35 mouse cellular contexts compared by ENCODE assay signal in the genomic region with DNA sequence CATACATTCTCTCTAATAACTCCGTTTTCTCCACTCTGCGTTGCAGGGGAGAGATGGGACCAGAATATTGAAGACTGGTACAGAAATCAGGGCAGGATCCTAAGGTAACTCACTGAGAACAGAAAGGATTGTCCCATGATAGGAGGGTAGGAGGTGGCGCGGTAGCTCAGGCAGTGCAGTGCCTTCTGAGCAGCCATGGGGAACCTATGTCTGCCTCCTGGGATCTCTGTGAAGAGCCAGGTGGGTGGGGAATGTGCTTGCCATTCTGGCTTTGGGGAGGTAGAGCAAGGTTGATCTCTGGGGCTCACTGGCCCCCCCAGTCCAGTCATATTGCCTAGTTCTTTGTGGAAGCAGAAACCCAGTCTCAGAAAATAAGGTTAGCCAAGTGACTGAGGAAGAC. TPM values are rescaled to one million over a fixed set of nuclear protein-coding genes. Genes with fewer than 3 reads are reported as not detected.
"Had no signal": no experiment of that assay in that cellular context is flagged by ENCODE, and none has a peak within 500 bp of the region (broad histone marks: within the 10 kb centered on the region; RNA-seq: fewer than 3 reads in every experiment).

No protein-coding gene starts in this region.

- H3K27me3 ChIP-seq: limb, embryonic 15.5 days; lung, embryonic 15.5 days; megakaryocyte, embryonic 14.5 days; midbrain, embryonic 15.5 days; neural tube, embryonic 12.5 days had no signal

- H3K27ac ChIP-seq: limb, embryonic 10.5 days; limb, embryonic 12.5 days; limb, embryonic 13.5 days; limb, embryonic 15.5 days; liver, embryonic 12.5 days; liver, embryonic 13.5 days; liver, embryonic 14.5 days; liver, embryonic 15.5 days; lung, embryonic 15.5 days; macrophage; midbrain, embryonic 10.5 days; midbrain, embryonic 12.5 days; midbrain, embryonic 13.5 days; midbrain, embryonic 15.5 days; neural tube, embryonic 12.5 days had no signal

- H3K4me3 ChIP-seq: limb, embryonic 10.5 days; limb, embryonic 12.5 days; limb, embryonic 13.5 days; limb, embryonic 15.5 days; liver, embryonic 12.5 days; liver, embryonic 13.5 days; liver, embryonic 15.5 days; lung, embryonic 15.5 days; megakaryocyte, embryonic 14.5 days; midbrain, embryonic 10.5 days; midbrain, embryonic 12.5 days; midbrain, embryonic 13.5 days; midbrain, embryonic 15.5 days; myocyte; neural tube, embryonic 12.5 days had no signal

- H3K4me1 ChIP-seq: limb, embryonic 13.5 days; lung, embryonic 15.5 days; megakaryocyte, embryonic 14.5 days; midbrain, embryonic 15.5 days; neural tube, embryonic 12.5 days had no signal

- H3K9me3 ChIP-seq: limb, embryonic 10.5 days; limb, embryonic 15.5 days; liver, embryonic 13.5 days; midbrain, embryonic 15.5 days had no signal

- DNase-seq: left cerebral cortex, postnatal 4 days; liver; liver, embryonic 13.5 days; liver, postnatal 0 days; lung, adult 18-20 months; lung, adult 2 months; lung, embryonic 14.5 days; lung, postnatal 10 days; lung, postnatal 14 days; lung, postnatal 36 days; lung, postnatal 4 days; midbrain, embryonic 14.5 days had no signal

- H3K36me3 ChIP-seq: limb, embryonic 10.5 days; limb, embryonic 12.5 days; limb, embryonic 13.5 days; limb, embryonic 15.5 days; liver, embryonic 12.5 days; liver, embryonic 13.5 days; liver, embryonic 15.5 days; lung, embryonic 15.5 days; midbrain, embryonic 10.5 days; midbrain, embryonic 12.5 days; midbrain, embryonic 13.5 days; midbrain, embryonic 15.5 days; neural tube, embryonic 12.5 days had no signal

RNA-seq across cellular contexts. Expression of a gene that starts 20.1 kb away (rescaled TPM):
- total RNA-seq: left cerebral cortex, postnatal 25 days; left cerebral cortex, postnatal 36 days; megakaryocyte progenitor cell, adult 5-6 weeks; megakaryocyte, adult 5-6 weeks; megakaryocyte-erythroid progenitor cell, adult 5-6 weeks; monocyte, adult 5-6 weeks had no signal
- polyA plus RNA-seq: limb, embryonic 11.5 days; liver, embryonic 13.5 days; liver, embryonic 14.5 days; macrophage; myocyte had no signal
